Mouse (Mus musculus) heart, postnatal 0 days (tissue): ENCODE results near the gene Il4.

Experiments
- CTCF ChIP-seq: IDR thresholded peaks from 2 replicates; pipeline ENCODE4 v1.5.1; 2016; ENCODE audit warnings: antibody characterized with exemption, control low read depth, low read depth
- EP300 ChIP-seq: IDR thresholded peaks from 2 replicates; pipeline ENCODE4 v1.6.1; 2016; ENCODE audit warnings: antibody characterized with exemption, low read depth

GRCm38 (mm10) chr11:53580562-53580961, 37.9 kb downstream of the Il4 start:
- TF ChIP-seq CTCF (no peak), EP300 (no peak)
